Mouse (Mus musculus) left cerebral cortex, postnatal 10 days (tissue): ENCODE data around the gene Dmwd. TPM values are rescaled to one million over a fixed set of nuclear protein-coding genes. Genes with fewer than 3 reads are reported as not detected.

Experiments
- DNase-seq, 2 experiments: peaks; one replicate each; pipeline ENCODE4 v3.0.0; 2021 to 2022; ENCODE audit warnings: low spot score in 2 of 2, mixed read lengths in 1 of 2; ENCODE audit errors: extremely low spot score in 1 of 2
- intact Hi-C: fragments of 180-260 bp; cut with DNase I; formaldehyde crosslinking; loops from one replicate; pipeline ENCODE4 v1.15.1; 2025
- microRNA-seq: library from miRNA; unstranded; fragments of <30 nt; microRNA quantifications from one replicate; pipeline ENCODE4 v1.2.0, GENCODE M21; 2022
- total RNA-seq, 2 experiments: library from RNA; stranded (reverse); gene quantifications; 2 replicates each; pipeline ENCODE4 v1.2.3; 2021

Dmwd gene
- total RNA-seq, 2 experiments from 2014 or later: 155 to 157 TPM

GRCm38 (mm10) chr7:19119631-19120429 is 43.8 kb downstream of the Dmwd start, which contains the start of gene Fbxo46:
TSS of gene Fbxo46 (plus strand) at chr7:19119859.
- intact Hi-C loops: no loop called here
- DNase-seq: peak; percentile 94 to 96

GRCm38 (mm10) chr7:19121686-19122085 is 45.7 kb downstream of the Dmwd start:
- intact Hi-C loops: no loop called here
- DNase-seq: no peak

DNA sequence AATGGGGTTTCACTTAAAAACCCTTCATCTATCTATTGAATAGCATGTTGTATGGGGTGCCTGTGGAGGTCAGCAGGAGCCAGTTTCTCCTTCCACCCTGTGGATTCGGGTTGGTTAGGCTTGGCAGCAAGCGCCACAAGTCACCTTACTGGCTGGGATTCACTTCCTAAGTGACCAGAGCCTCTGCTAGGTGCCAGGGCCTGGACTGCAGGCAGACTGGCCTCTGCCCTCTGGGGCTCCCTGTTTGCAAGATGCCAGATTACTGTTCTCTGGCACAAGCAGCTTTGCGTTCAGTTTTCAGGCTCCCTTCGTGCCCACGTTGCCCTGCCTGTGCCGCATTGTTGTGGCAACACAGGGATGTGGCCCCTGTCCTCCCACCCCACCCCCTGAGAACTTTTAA is 48.7 kb downstream of the Dmwd start:
- DNase-seq: no peak
- intact Hi-C loops: no loop called here

- intact Hi-C loops: no loop called here
- no peak for DNase-seq
Measured at GRCm38 (mm10) chr7:19127744-19128143, 51.7 kb downstream of the Dmwd start.

- intact Hi-C loops: no loop called here
- DNase-seq: no peak
Measured at GRCm38 (mm10) chr7:19129396-19129795, 53.4 kb downstream of the Dmwd start.

DNA sequence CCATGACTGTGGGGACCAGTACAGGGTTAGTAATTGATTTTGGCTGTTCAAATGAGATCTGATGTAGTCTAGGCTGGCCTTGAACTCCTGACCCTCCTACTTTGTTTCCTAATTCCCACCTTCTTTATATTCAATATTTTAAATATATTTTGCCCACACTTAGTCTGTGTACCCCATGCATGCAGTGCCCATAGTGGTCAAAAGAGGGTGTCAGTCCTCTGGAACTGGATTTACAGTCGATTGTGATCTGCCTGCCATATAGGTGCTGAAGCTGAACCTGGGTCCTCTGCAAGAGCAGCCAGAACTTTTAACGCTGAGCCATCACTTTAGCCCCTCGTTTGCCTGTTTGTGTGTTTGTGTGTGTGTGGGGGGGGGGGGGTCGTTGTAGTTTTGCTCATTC is 54.6 kb downstream of the Dmwd start:
- no peak for DNase-seq
- intact Hi-C loops: no loop called here

DNA sequence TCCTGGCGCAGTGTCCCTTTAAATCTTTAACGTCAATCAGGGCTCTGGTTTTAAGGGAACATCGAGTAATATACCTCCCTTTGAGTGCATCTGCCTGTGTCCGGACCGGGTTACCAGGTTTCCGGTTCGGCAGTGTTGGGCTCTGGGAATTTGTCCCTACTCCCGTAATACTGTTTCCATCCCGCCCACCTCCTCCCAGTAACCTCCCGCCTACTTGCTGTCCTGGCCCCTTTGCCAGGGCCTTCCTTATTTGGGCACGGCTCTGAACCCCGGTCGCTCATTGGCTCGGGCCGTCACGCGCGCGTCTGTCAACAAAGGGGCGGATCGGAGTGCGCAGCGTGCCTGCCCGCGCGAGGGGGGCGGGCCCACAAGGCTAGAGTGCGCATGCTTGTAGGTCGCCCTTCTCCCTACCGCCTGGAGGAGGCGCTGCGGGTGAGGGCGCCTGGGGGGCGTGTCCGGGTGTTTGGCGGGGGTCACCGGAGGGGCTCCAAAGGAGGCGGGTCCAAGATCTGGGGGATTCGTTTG is 55.4 kb downstream of the Dmwd start:
- DNase-seq: peak; percentile 95 to 99
- intact Hi-C loops: no loop called here

Small RNA genes lying within 50 kb of the gene (microRNA-seq; reads per million reads assigned to microRNA genes)
- gene Mir3100: 6.0 reads per million, percentile 22 among the genes with 10 or more reads in this experiment

Other genes starting within 250 kb of the Dmwd start
- gene Mill2, start 236.3 kb upstream of the Dmwd start, total RNA-seq: 1 to 10 TPM; 1.3 to 1.5 TPM
- gene Pglyrp1, start 204.9 kb upstream of the Dmwd start, total RNA-seq: 10 to 100 TPM; 26.6 to 28.1 TPM
- gene Ccdc61, start 165.8 kb upstream of the Dmwd start, total RNA-seq: 10 to 100 TPM; 12.8 to 13.4 TPM
- 100 to 1,000 TPM; 114 to 118 TPM for gene Nova2, start 150.3 kb upstream of the Dmwd start, total RNA-seq
- under 1 TPM; 0.71 to 0.95 TPM for gene Nanos2, start 88.8 kb upstream of the Dmwd start, total RNA-seq
- gene Mypop, start 85.0 kb upstream of the Dmwd start, total RNA-seq: 10 to 100 TPM; 30.8 to 31.7 TPM
- gene Irf2bp1, start 72.2 kb upstream of the Dmwd start, total RNA-seq: 10 to 100 TPM; 44.8 to 46.1 TPM
- gene Foxa3, start 52.7 kb upstream of the Dmwd start, total RNA-seq: not detected
- 10 to 100 TPM; 85.6 to 87.6 TPM for gene Sympk, start 51.9 kb upstream of the Dmwd start, total RNA-seq
- gene Rsph6a, start 21.5 kb upstream of the Dmwd start, total RNA-seq: under 1 TPM; 0.22 to 0.41 TPM
- 10 to 100 TPM; 30.2 to 31.5 TPM for gene Dmpk, start 7.6 kb downstream of the Dmwd start, total RNA-seq
- 1 to 10 TPM; 1.5 to 1.9 TPM for gene Six5, start 18.4 kb downstream of the Dmwd start, total RNA-seq
- gene Gm4969, start 42.1 kb downstream of the Dmwd start, total RNA-seq: 1 to 10 TPM; 1.5 to 3.1 TPM
- 10 to 100 TPM; 13.0 to 13.6 TPM for gene Fbxo46, start 43.6 kb downstream of the Dmwd start, total RNA-seq
- gene Qpctl, start 73.1 kb downstream of the Dmwd start, total RNA-seq: 10 to 100 TPM; 22.6 to 23.1 TPM
- gene Snrpd2, start 73.5 kb downstream of the Dmwd start, total RNA-seq: 10 to 100 TPM; 99.2 to 99.9 TPM
- gene Gipr, start 89.9 kb downstream of the Dmwd start, total RNA-seq: 1 to 10 TPM; 4.7 to 4.8 TPM
- 100 to 1,000 TPM; 202 to 211 TPM for gene Eml2, start 100.2 kb downstream of the Dmwd start, total RNA-seq
- 1 to 10 TPM; 4.8 to 5.0 TPM for gene Gpr4, start 136.3 kb downstream of the Dmwd start, total RNA-seq
- gene Opa3, start 152.1 kb downstream of the Dmwd start, total RNA-seq: 10 to 100 TPM; 36.6 to 38.0 TPM
- gene Vasp, start 195.6 kb downstream of the Dmwd start, total RNA-seq: 10 to 100 TPM; 23.1 to 23.5 TPM
- gene Ppm1n, start 203.8 kb downstream of the Dmwd start, total RNA-seq: under 1 TPM; 0.34 to 0.49 TPM
- gene Rtn2, start 206.4 kb downstream of the Dmwd start, total RNA-seq: 100 to 1,000 TPM; 145 to 151 TPM
- gene Fosb, start 233.8 kb downstream of the Dmwd start, total RNA-seq: 1 to 10 TPM; 2.2 to 2.3 TPM